Mouse (Mus musculus): ENCODE results near the gene Slc44a5. TPM values are rescaled to one million over a fixed set of nuclear protein-coding genes. Genes with fewer than 3 reads are reported as not detected.
"Not testable (repeated sequence)": the region's sequence is repeated elsewhere in the genome, so short reads cannot be mapped to it uniquely, and the experiment has no call there.

Gene Slc44a5
- polyA plus RNA-seq, 1 experiment from 2014 or later = 9.3 TPM

DNA sequence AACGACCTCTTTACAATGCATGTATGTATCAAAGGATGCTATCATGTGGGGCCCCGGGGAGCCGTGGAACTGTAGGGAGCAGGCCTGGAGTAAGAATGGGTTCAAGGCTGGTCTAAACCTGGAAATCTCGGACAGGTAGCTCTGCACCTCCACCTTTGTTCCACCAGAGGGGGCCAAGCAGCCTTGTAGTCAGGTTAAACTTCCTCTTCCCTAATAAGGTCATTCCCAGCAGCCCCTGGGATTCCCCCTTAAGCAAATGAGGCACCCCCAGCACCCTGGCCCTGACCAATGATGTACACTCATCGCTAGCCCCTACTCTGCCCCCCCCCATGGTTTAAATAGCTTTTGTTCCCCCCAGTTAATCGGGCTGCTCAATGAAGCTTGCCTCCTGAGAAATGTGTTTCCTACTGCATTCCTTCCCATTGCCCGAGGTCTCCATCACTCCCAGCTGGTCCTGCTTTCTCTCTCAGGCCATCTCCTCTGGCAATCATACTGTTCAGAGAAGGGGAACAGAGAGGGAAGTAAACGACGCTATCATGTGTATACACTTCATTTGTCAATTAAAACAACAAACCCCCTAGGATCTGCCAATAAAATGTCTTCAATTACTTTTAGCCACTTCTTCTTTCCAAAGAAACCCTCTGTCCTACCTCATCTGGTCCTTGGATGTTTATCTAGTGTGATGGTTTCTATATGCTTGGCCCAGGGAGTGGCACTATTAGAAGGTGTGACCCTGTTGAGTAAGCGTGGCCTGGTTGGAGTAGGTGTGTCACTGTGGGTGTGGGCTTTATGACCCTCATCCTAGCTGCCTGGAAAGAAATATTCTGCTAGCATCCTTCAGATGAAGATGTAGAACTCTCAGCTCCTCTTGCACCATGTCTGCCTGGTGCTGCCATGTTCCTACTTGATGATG, 11.4 kb downstream of the Slc44a5 start:
- H3K4me2 ChIP-seq (ENCODE audit: low read length) = no peak overlapping the region
- H3K9ac ChIP-seq (ENCODE audit: low read depth, low read length) = no peak overlapping the region
- no peaks in the 10 kb centered on the region for H3K36me3 ChIP-seq (ENCODE audit: control insufficient read depth, insufficient read depth, low read length)
- no peak overlapping the region for H3K27ac ChIP-seq (ENCODE audit: low read length)
- H3K27me3 ChIP-seq (ENCODE audit: control insufficient read depth, insufficient read depth, low read depth, low read length) = no peaks in the 10 kb centered on the region
- H3K4me3 ChIP-seq (ENCODE audit: low read depth, low read length) = no peak overlapping the region
- no peaks in the 10 kb centered on the region for H3K9me3 ChIP-seq (replicated peaks; ENCODE audit: control insufficient read depth, low read length, poor library complexity, severe bottlenecking)
- H3K4me1 ChIP-seq (ENCODE audit: control insufficient read depth, insufficient read depth, low read length) = peaks cover 3% of the 10 kb centered on the region; the same call in 1 of the 2 replicates
- ATAC-seq = 0 out of 2 replicates have a peak, but pooled peaks have one; percentile 42
- WGBS = 55% methylated on average over 10 of the region's 10 CpGs

DNA sequence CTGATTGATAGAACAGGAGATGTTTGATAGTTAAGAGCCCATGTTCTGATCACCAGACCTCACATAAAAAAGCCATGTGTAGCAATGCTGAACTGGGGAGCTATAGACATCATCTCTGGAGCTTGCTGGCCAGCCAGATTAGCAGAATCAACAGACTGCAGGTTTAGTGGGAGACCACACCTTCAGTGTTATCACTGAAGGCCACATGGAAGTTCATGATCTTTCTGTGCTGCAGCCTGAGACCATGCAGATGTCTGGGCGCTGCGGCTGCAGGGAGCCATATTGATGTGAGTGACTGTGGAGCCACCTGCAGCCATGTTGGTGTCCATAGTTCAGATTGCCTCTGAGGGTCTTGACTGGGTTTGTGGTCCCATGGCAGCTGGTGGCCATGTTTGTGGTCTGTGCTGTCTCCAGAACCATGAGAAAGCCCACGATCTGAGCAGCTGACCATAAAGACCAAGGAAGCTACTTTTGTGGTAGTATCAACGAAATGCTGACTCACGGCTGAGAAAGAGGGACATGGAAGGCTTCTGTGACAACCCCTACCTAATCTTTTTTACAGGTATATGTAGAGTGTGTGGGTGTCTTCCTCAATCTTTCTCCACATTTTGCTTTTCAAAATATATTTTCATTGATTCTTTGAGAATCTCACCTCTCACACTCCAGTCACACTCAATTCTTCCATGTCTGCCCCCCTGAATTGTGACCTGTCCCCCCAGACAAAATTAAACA, 26.7 kb downstream of the Slc44a5 start:
- no peaks in the 10 kb centered on the region for H3K27me3 ChIP-seq (ENCODE audit: control insufficient read depth, insufficient read depth, low read depth, low read length)

DNA sequence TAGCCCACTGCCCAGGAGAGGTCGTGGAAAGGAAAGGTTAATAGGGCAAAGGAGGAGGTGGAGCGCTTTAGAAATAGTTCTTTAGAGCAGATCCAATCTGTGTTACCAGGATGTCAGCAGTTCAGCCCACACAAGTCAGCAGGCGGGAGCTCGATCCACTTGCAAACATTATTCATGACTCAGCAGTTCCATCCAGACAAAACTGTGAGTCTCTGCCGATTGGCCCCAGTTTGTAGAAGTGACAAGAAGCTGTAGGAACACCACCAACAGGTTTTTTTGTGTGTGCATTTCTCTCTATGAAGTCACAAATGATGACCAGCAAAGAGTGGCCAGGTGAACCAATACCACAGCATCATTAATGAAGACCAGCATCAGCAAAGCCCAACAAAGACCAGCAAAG, 28.1 kb downstream of the Slc44a5 start:
- Histone ChIP-seq H3K9me3 (replicated peaks; ENCODE audit: control insufficient read depth, low read length, poor library complexity, severe bottlenecking) (no peaks in the 10 kb centered on the region), H3K27me3 (ENCODE audit: control insufficient read depth, insufficient read depth, low read depth, low read length) (no peaks in the 10 kb centered on the region), H3K27ac (ENCODE audit: low read length) (no peak overlapping the region), H3K4me3 (ENCODE audit: low read depth, low read length) (no peak overlapping the region), H3K36me3 (ENCODE audit: control insufficient read depth, insufficient read depth, low read length) (no peaks in the 10 kb centered on the region), H3K9ac (ENCODE audit: low read depth, low read length) (no peak overlapping the region), H3K4me1 (ENCODE audit: control insufficient read depth, insufficient read depth, low read length) (0 out of 2 replicates have a peak, but pooled peaks cover 2% of the 10 kb centered on the region), H3K4me2 (ENCODE audit: low read length) (no peak overlapping the region)
- WGBS = 75% methylated on average over 5 of the region's 5 CpGs
- ATAC-seq = no peak

More for the DNA sequence above, 26.7 kb downstream of the Slc44a5 start:
- 97% methylated on average over 5 of the region's 5 CpGs for WGBS
- Histone ChIP-seq H3K4me3 (ENCODE audit: low read depth, low read length) (no peak overlapping the region), H3K4me1 (ENCODE audit: control insufficient read depth, insufficient read depth, low read length) (no peaks in the 10 kb centered on the region), H3K36me3 (ENCODE audit: control insufficient read depth, insufficient read depth, low read length) (no peaks in the 10 kb centered on the region), H3K9ac (ENCODE audit: low read depth, low read length) (no peak overlapping the region), H3K9me3 (replicated peaks; ENCODE audit: control insufficient read depth, low read length, poor library complexity, severe bottlenecking) (no peaks in the 10 kb centered on the region), H3K27ac (ENCODE audit: low read length) (no peak overlapping the region), H3K4me2 (ENCODE audit: low read length) (no peak overlapping the region)
- ATAC-seq = no peak

DNA sequence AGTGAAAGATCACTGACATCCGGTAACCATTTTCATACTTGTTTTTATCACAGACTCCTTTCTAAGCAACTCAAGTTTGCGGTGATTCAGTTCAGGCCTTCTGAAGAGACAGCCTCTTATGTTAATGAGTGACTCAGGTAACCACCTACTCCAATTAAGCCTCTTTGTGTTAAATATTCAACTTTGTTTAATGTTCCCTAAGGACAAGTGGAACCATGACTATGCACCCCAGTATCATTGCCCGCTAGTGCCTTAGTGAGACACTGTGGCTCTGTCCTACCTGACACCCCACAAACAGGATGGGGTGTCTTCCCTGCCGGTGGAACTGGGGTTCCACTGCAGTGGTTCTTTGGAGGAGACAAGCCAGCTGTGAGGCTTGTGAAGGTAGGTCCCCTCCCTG, 73.6 kb downstream of the Slc44a5 start:
- ATAC-seq = no peak
- H3K36me3 ChIP-seq (ENCODE audit: control insufficient read depth, insufficient read depth, low read length) = no peaks in the 10 kb centered on the region

DNA sequence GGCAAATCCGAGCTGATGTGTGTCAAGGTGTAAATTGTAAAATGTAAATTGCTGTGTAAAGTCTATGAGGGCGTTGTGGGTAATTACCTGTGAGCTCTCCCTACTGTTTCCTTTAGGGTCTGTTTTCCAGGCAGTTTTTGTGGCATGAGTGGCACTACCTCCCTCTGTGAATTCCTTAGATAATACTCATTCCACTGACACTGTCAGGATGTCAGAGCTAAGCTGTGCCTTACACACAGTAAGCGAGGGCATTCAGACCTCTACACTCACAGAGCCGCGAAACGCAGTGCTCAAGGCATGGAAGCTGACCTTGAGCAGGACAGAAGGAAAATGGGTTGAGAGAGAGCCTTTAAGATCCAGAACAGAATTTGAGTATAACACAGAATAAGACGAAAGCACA, 80.1 kb downstream of the Slc44a5 start:
- no peak overlapping the region for H3K27ac ChIP-seq (ENCODE audit: low read length)
- no peak for ATAC-seq
- 80% methylated on average over 7 of the region's 7 CpGs for WGBS

More for the DNA sequence above, 73.6 kb downstream of the Slc44a5 start:
- H3K4me3 ChIP-seq (ENCODE audit: low read depth, low read length) = no peak overlapping the region
- H3K4me1 ChIP-seq (ENCODE audit: control insufficient read depth, insufficient read depth, low read length) = no peaks in the 10 kb centered on the region
- H3K27me3 ChIP-seq (ENCODE audit: control insufficient read depth, insufficient read depth, low read depth, low read length) = no peaks in the 10 kb centered on the region
- no peak overlapping the region for H3K27ac ChIP-seq (ENCODE audit: low read length)
- 88% methylated on average over 4 of the region's 4 CpGs for WGBS
- no peak overlapping the region for H3K4me2 ChIP-seq (ENCODE audit: low read length)
- no peak overlapping the region for H3K9ac ChIP-seq (ENCODE audit: low read depth, low read length)
- no peaks in the 10 kb centered on the region for H3K9me3 ChIP-seq (replicated peaks; ENCODE audit: control insufficient read depth, low read length, poor library complexity, severe bottlenecking)

DNA sequence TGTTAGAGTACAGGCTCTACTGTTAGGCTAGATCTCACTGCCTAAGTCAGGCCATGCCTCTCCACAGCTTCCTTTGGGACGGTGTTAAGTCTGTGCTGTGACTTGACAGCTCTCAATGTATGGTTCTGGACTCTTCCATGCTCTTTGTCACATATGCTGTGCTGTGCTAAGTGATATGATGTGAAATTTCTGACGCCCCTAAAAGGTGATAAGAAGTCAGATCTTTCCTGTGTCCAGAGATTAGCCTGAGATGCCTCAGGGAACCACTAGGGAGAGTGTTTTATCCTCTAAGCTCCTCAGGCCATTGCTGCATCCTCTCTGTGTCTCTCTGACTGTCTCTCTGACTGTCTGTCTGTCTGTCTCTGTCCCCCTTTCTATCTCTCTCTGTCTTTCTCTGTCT, 84.2 kb downstream of the Slc44a5 start:
- no peak overlapping the region for H3K4me3 ChIP-seq (ENCODE audit: low read depth, low read length)
- no peak for ATAC-seq
- H3K27me3 ChIP-seq (ENCODE audit: control insufficient read depth, insufficient read depth, low read depth, low read length) = no peaks in the 10 kb centered on the region
- H3K4me1 ChIP-seq (ENCODE audit: control insufficient read depth, insufficient read depth, low read length) = 0 out of 2 replicates have a peak, but pooled peaks cover 3% of the 10 kb centered on the region
- no peaks in the 10 kb centered on the region for H3K36me3 ChIP-seq (ENCODE audit: control insufficient read depth, insufficient read depth, low read length)
- WGBS = 79% methylated on average over 2 of the region's 2 CpGs
- no peaks in the 10 kb centered on the region for H3K9me3 ChIP-seq (replicated peaks; ENCODE audit: control insufficient read depth, low read length, poor library complexity, severe bottlenecking)
- no peak overlapping the region for H3K9ac ChIP-seq (ENCODE audit: low read depth, low read length)
- H3K4me2 ChIP-seq (ENCODE audit: low read length) = no peak overlapping the region
- no peak overlapping the region for H3K27ac ChIP-seq (ENCODE audit: low read length)

More for the DNA sequence above, 80.1 kb downstream of the Slc44a5 start:
- Histone ChIP-seq H3K4me2 (ENCODE audit: low read length) (no peak overlapping the region), H3K36me3 (ENCODE audit: control insufficient read depth, insufficient read depth, low read length) (no peaks in the 10 kb centered on the region), H3K4me3 (ENCODE audit: low read depth, low read length) (no peak overlapping the region), H3K9me3 (replicated peaks; ENCODE audit: control insufficient read depth, low read length, poor library complexity, severe bottlenecking) (no peaks in the 10 kb centered on the region), H3K27me3 (ENCODE audit: control insufficient read depth, insufficient read depth, low read depth, low read length) (no peaks in the 10 kb centered on the region), H3K4me1 (ENCODE audit: control insufficient read depth, insufficient read depth, low read length) (0 out of 2 replicates have a peak, but pooled peaks cover 3% of the 10 kb centered on the region), H3K9ac (ENCODE audit: low read depth, low read length) (no peak overlapping the region)

DNA sequence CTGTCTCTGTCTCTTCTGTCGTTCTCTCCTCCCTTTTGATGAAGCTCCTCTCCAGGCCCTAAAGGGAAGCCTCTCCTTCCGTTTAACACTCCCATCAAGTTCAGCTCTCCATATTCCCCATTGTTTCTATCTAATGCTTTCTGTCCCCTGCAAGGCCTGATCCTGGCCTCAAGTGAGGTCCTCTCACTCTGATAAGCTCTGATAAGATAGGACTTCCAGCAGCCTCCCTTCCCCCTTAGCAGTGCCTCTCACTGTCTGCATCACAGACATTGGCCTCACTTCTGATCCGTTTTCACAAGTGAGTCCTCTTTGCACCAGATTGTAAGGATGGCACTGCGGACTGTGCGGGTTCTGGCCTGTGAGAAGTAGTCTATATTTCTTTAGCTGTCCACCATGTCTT, 85.0 kb downstream of the Slc44a5 start:
- Histone ChIP-seq H3K36me3 (ENCODE audit: control insufficient read depth, insufficient read depth, low read length) (no peaks in the 10 kb centered on the region), H3K4me3 (ENCODE audit: low read depth, low read length) (no peak overlapping the region), H3K9me3 (replicated peaks; ENCODE audit: control insufficient read depth, low read length, poor library complexity, severe bottlenecking) (no peaks in the 10 kb centered on the region), H3K27me3 (ENCODE audit: control insufficient read depth, insufficient read depth, low read depth, low read length) (no peaks in the 10 kb centered on the region), H3K4me2 (ENCODE audit: low read length) (no peak overlapping the region), H3K27ac (ENCODE audit: low read length) (no peak overlapping the region), H3K9ac (ENCODE audit: low read depth, low read length) (no peak overlapping the region), H3K4me1 (ENCODE audit: control insufficient read depth, insufficient read depth, low read length) (no peaks in the 10 kb centered on the region)
- no peak for ATAC-seq
- WGBS = 89% methylated on average over 5 of the region's 5 CpGs

DNA sequence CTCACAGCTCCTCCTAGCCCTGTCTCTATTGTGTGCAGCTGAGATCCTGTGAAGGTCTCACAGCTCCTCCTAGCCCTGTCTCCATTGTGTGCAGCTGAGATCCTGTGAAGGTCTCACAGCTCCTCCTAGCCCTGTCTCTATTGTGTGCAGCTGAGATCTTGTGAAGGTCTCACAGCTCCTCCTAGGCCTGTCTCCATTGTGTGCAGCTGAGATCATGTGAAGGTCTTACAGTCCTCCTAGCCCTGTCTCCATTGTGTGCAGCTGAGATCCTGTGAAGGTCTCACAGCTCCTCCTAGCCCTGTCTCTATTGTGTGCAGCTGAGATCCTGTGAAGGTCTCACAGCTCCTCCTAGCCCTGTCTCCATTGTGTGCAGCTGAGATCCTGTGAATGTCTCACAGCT, 98.8 kb downstream of the Slc44a5 start:
- not testable (repeated sequence) for H3K9me3 ChIP-seq (replicated peaks; ENCODE audit: control insufficient read depth, low read length, poor library complexity, severe bottlenecking); H3K4me1 ChIP-seq (ENCODE audit: control insufficient read depth, insufficient read depth, low read length); H3K4me3 ChIP-seq (ENCODE audit: low read depth, low read length); H3K4me2 ChIP-seq (ENCODE audit: low read length); H3K9ac ChIP-seq (ENCODE audit: low read depth, low read length); H3K27ac ChIP-seq (ENCODE audit: low read length); H3K36me3 ChIP-seq (ENCODE audit: control insufficient read depth, insufficient read depth, low read length); ATAC-seq; H3K27me3 ChIP-seq (ENCODE audit: control insufficient read depth, insufficient read depth, low read depth, low read length)

DNA sequence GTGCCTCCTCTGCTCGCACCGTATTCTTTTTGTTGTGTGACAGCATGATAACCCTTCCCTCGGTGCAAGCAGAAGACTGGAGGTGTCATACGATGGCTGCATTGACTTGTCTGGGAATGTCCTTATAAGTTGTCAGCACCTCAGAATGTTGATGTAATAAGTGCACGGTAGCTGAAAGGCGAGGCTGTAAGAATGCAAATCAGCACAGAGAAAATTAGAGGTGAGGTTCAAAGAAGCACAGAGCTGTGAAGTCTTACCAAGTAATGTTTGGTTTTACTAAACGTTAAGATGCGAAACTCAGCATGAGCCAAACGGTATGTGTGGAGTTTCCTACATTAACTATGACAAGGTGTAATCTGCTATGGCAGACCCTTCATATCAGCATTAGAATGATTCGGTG, 102.5 kb downstream of the Slc44a5 start:
- 79% methylated on average over 10 of the region's 10 CpGs for WGBS
- H3K4me3 ChIP-seq (ENCODE audit: low read depth, low read length) = no peak overlapping the region
- no peaks in the 10 kb centered on the region for H3K27me3 ChIP-seq (ENCODE audit: control insufficient read depth, insufficient read depth, low read depth, low read length)
- no peak overlapping the region for H3K9ac ChIP-seq (ENCODE audit: low read depth, low read length)
- no peak overlapping the region for H3K27ac ChIP-seq (ENCODE audit: low read length)
- H3K4me2 ChIP-seq (ENCODE audit: low read length) = no peak overlapping the region
- H3K36me3 ChIP-seq (ENCODE audit: control insufficient read depth, insufficient read depth, low read length) = no peaks in the 10 kb centered on the region
- no peak for ATAC-seq
- no peaks in the 10 kb centered on the region for H3K9me3 ChIP-seq (replicated peaks; ENCODE audit: control insufficient read depth, low read length, poor library complexity, severe bottlenecking)
- no peaks in the 10 kb centered on the region; the same call in 1 of the 2 replicates for H3K4me1 ChIP-seq (ENCODE audit: control insufficient read depth, insufficient read depth, low read length)
